Mouse (Mus musculus) kidney, embryonic 16.5 days (tissue): ENCODE measurements around the gene Nkx1-2. TPM values are rescaled to one million over a fixed set of nuclear protein-coding genes. Genes with fewer than 3 reads are reported as not detected.
A peak's percentile ranks its signal among the peaks of the same experiment; 100 is the strongest.

Experiments used
- ATAC-seq: fragments of 200-750 bp; cut with Nextera tagmentation; 2 replicates; pipeline ENCODE4 v1.8.0; 2017; ENCODE audit warnings: moderate TSS enrichment; ENCODE audit not compliant: low FRiP score, low TSS enrichment
- H3K27ac ChIP-seq: fragments of 300-500 bp; sonication (generic); 2 replicates; pipeline ENCODE4 v1.5.1; 2014; ENCODE audit warnings: low read length
- H3K27me3 ChIP-seq: fragments of 300-500 bp; sonication (generic); 2 replicates; pipeline ENCODE4 v1.6.1; 2014; ENCODE audit warnings: low read length, control low read depth, mixed read lengths; ENCODE audit not compliant: insufficient read depth
- H3K36me3 ChIP-seq: fragments of 300-500 bp; sonication (generic); 2 replicates; pipeline ENCODE4 v1.6.1; 2014; ENCODE audit warnings: low read length, control low read depth, mixed read lengths; ENCODE audit not compliant: insufficient read depth
- H3K4me1 ChIP-seq: fragments of 300-500 bp; sonication (generic); 2 replicates; pipeline ENCODE4 v1.6.1; 2014; ENCODE audit warnings: low read length, control low read depth, mixed read lengths; ENCODE audit not compliant: insufficient read depth
- H3K4me2 ChIP-seq: fragments of 300-500 bp; sonication (generic); replicated peaks from 2 replicates; pipeline ENCODE4 v1.6.1; 2014; ENCODE audit warnings: low read depth, low read length
- H3K4me3 ChIP-seq: fragments of 300-500 bp; sonication (generic); 2 replicates; pipeline ENCODE4 v1.5.1; 2014; ENCODE audit warnings: mild to moderate bottlenecking, low read length
- H3K9ac ChIP-seq: fragments of 300-500 bp; sonication (generic); replicated peaks from 2 replicates; pipeline ENCODE4 v1.6.1; 2014; ENCODE audit warnings: low read length
- H3K9me3 ChIP-seq: fragments of 300-500 bp; sonication (generic); 2 replicates; pipeline ENCODE4 v1.6.1; 2016; ENCODE audit warnings: low read length, control low read depth
- WGBS: fragments of 180-500 bp; shearing (Covaris S2); extraction: QIAGEN DNeasy Blood & Tissue Kit; methylation state at CpG from one replicate; pipeline ENCODE4 v1.1.7; 2014; 5-methylcytosine and 5-hydroxymethylcytosine counted together
- polyA plus RNA-seq: library from polyadenylated mRNA; unstranded; fragments of >200 nt; fragmentation: Nextera tagmentation; extraction: Ambion mirVana; gene quantifications from 2 replicates; pipeline ENCODE4 v1.2.1, GENCODE M21; 2015

Nkx1-2 gene
- polyA plus RNA-seq, 1 experiment from 2014 or later: not detected

DNA sequence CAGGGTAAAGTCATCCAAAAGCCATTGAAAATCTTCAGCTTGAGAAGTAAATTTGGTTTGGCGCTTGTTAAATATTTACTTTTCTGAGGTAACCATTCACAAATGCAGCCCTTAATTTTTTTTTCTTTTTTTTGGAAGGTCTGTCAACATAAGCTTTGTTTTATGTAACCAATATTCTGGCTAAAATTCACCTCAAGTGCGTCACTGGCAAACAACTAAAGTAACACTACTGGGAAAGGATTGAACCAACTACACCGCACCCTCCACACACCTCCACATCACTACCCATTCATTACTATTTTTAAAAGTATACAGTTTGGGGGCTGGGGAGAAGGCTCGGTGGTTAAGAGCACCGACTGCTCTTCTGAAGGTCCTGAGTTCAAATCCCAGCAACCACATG is 24.8 kb downstream of the Nkx1-2 start:
- Histone ChIP-seq H3K4me1 (peaks cover 37% of the 10 kb centered on the region), H3K4me3 (no peak overlapping the region), H3K27ac (no peak overlapping the region), H3K9ac (no peak overlapping the region), H3K27me3 (peaks cover 3% of the 10 kb centered on the region; the same call in 1 of the 2 replicates), H3K4me2 (no peak overlapping the region), H3K9me3 (no peaks in the 10 kb centered on the region), H3K36me3 (0 out of 2 replicates have a peak, but pooled peaks cover under 1% of the 10 kb centered on the region)
- WGBS: 81% methylated on average over 5 of the region's 5 CpGs
- no peak for ATAC-seq

DNA sequence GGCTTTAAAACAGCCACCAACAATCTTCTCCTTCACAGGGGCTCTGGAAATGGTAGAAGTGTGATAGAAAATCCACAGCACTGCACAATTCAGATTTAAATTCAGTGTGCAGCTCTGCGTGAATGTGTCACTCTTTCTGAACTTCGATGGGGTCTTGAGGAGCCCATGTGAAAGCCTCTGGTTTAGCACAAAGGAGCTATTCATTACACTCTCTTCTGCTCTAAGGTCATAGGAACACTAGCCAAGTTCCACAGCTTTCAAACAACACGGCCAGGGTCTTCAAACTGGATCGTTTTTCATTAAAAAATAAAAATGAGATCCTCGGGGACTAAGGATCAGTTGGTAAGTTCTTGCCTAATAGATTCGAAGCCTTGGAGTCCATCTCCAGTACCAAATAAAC is 26.2 kb downstream of the Nkx1-2 start:
- WGBS: 58% methylated on average over 6 of the region's 6 CpGs
- no peak overlapping the region for H3K4me3 ChIP-seq
- H3K36me3 ChIP-seq: peaks cover 11% of the 10 kb centered on the region; the same call in 1 of the 2 replicates
- H3K9me3 ChIP-seq: no peaks in the 10 kb centered on the region
- H3K4me1 ChIP-seq: peaks cover 37% of the 10 kb centered on the region
- 0 out of 2 replicates have a peak, but pooled peaks cover 3% of the 10 kb centered on the region for H3K27me3 ChIP-seq
- H3K27ac ChIP-seq: no peak overlapping the region; the same call in 1 of the 2 replicates
- no peak overlapping the region; the same call in 1 of the 2 replicates for H3K9ac ChIP-seq
- ATAC-seq: no peak
- H3K4me2 ChIP-seq: no peak overlapping the region

DNA sequence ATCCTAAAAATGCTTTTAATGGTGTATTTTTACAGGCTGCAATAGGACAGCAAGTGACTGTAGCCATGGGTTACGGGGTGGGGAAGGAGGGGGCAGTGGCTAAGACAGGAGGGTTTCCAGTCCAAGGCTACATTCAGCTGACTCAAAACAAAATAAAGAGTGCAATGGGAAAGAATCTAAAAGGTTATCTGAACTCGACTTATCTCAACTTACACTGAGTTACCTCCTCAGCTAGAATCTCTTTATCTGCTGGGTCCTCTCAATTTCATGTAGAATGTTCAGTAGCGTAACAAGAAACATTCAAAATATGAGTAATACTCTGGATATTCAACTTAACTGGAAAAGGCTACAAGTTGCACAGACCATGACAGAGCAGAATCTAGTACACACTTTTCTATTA is 26.7 kb downstream of the Nkx1-2 start:
- H3K27ac ChIP-seq: no peak overlapping the region
- no peak overlapping the region for H3K4me2 ChIP-seq
- no peak overlapping the region for H3K4me3 ChIP-seq
- 79% methylated on average over 3 of the region's 3 CpGs for WGBS
- H3K9ac ChIP-seq: no peak overlapping the region
- no peak for ATAC-seq
- peaks cover 37% of the 10 kb centered on the region for H3K4me1 ChIP-seq
- H3K9me3 ChIP-seq: no peaks in the 10 kb centered on the region
- 0 out of 2 replicates have a peak, but pooled peaks cover 3% of the 10 kb centered on the region for H3K27me3 ChIP-seq
- H3K36me3 ChIP-seq: peaks cover 16% of the 10 kb centered on the region; the same call in 1 of the 2 replicates

- WGBS: 71% methylated on average over 8 of the region's 8 CpGs
- no peak overlapping the region for H3K4me2 ChIP-seq
- no peak overlapping the region for H3K4me3 ChIP-seq
Measured at GRCm38 (mm10) chr7:132571481-132571880, 28.0 kb downstream of the Nkx1-2 start.

GRCm38 (mm10) chr7:132570071-132570470 is 29.4 kb downstream of the Nkx1-2 start:
- 86% methylated on average over 5 of the region's 5 CpGs for WGBS
- Histone ChIP-seq H3K27me3 (no peaks in the 10 kb centered on the region), H3K9ac (no peak overlapping the region), H3K4me2 (no peak overlapping the region), H3K36me3 (peaks cover 25% of the 10 kb centered on the region; the same call in 1 of the 2 replicates), H3K27ac (no peak overlapping the region), H3K4me3 (no peak overlapping the region), H3K4me1 (peaks cover 31% of the 10 kb centered on the region), H3K9me3 (no peaks in the 10 kb centered on the region)
- no peak for ATAC-seq

More at GRCm38 (mm10) chr7:132571481-132571880, 28.0 kb downstream of the Nkx1-2 start:
- Histone ChIP-seq H3K4me1 (peaks cover 35% of the 10 kb centered on the region), H3K27ac (0 out of 2 replicates have a peak overlapping the region, but pooled peaks have one; percentile 32), H3K36me3 (peaks cover 22% of the 10 kb centered on the region; the same call in 1 of the 2 replicates), H3K9me3 (no peaks in the 10 kb centered on the region), H3K27me3 (no peaks in the 10 kb centered on the region), H3K9ac (no peak overlapping the region)
- no peak for ATAC-seq

- peaks cover 35% of the 10 kb centered on the region; the same call in 1 of the 2 replicates for H3K36me3 ChIP-seq
- H3K9me3 ChIP-seq: no peaks in the 10 kb centered on the region
- H3K4me1 ChIP-seq: peaks cover 23% of the 10 kb centered on the region
- ATAC-seq: no peak
- H3K27me3 ChIP-seq: no peaks in the 10 kb centered on the region
- 95% methylated on average over 6 of the region's 6 CpGs for WGBS
- H3K4me2 ChIP-seq: no peak overlapping the region
- H3K9ac ChIP-seq: no peak overlapping the region
- no peak overlapping the region for H3K27ac ChIP-seq
- H3K4me3 ChIP-seq: no peak overlapping the region
Measured at GRCm38 (mm10) chr7:132568817-132569216, 30.6 kb downstream of the Nkx1-2 start.

DNA sequence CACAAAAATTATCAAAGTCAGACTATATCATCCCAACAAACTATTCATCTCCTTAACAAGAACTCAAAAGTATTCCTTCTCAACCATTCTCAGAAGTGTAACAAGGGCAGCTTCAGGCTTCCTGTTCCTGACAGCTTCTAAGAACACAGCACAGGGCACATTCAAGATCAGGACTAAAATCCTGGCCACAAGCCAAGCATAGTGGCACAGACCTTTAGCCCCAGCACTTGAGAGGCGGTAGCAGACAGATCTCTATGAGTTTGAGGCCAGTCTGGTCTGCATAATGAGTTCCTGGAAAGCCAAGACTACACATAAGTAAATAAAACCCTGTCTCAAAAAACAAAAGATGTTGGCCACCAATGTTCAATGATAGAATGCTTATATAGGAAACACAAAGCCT is 33.6 kb downstream of the Nkx1-2 start:
- no peak overlapping the region for H3K4me2 ChIP-seq
- H3K9ac ChIP-seq: no peak overlapping the region
- 46% methylated on average over 1 of the region's 1 CpGs for WGBS
- no peaks in the 10 kb centered on the region for H3K4me1 ChIP-seq
- no peaks in the 10 kb centered on the region for H3K27me3 ChIP-seq
- H3K9me3 ChIP-seq: no peaks in the 10 kb centered on the region
- H3K4me3 ChIP-seq: no peak overlapping the region
- ATAC-seq: no peak
- H3K27ac ChIP-seq: no peak overlapping the region
- peaks cover 58% of the 10 kb centered on the region for H3K36me3 ChIP-seq

DNA sequence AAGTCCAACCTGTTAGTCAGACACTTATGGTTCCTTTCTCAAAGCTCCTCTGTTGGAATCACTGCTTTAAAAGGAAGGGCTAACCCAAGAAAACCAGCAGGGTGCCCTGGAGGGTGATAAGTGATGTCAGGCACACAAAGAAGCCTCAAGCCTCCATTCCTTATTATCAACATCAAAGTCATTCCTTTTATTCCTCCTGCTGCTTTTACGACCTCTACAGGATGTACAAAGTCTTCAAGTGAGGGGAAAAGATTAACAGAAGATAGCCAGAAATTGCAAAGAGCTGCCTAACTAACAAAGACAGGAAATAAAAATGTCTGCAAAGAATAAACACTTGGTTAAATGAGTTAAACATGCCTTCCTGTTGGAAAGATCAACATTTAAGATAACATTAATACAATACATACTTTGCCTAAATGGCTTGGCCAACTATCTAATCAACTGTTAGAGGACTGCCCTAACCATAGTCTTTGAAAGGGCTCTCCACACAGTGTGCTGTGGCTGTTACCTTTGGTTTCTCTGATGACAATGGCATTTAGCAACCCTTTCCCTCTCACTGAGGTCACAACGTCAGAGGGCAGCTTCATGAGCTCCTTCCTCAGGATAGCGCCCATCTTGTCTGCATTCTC is 40.2 kb downstream of the Nkx1-2 start:
- Histone ChIP-seq H3K4me1 (no peaks in the 10 kb centered on the region; the same call in 1 of the 2 replicates), H3K4me2 (no peak overlapping the region), H3K4me3 (no peak overlapping the region), H3K27me3 (no peaks in the 10 kb centered on the region), H3K27ac (no peak overlapping the region), H3K36me3 (peaks cover 57% of the 10 kb centered on the region), H3K9ac (no peak overlapping the region), H3K9me3 (no peaks in the 10 kb centered on the region)
- WGBS: 52% methylated on average over 3 of the region's 3 CpGs
- no peak for ATAC-seq

- no peak for ATAC-seq
- Histone ChIP-seq H3K36me3 (peaks cover 48% of the 10 kb centered on the region), H3K4me2 (no peak overlapping the region), H3K4me1 (no peaks in the 10 kb centered on the region; the same call in 1 of the 2 replicates), H3K9ac (no peak overlapping the region), H3K27ac (no peak overlapping the region), H3K9me3 (no peaks in the 10 kb centered on the region), H3K4me3 (no peak overlapping the region), H3K27me3 (no peaks in the 10 kb centered on the region)
- WGBS: 87% methylated on average over 7 of the region's 7 CpGs
Measured at GRCm38 (mm10) chr7:132558141-132558736, 41.2 kb downstream of the Nkx1-2 start.

DNA sequence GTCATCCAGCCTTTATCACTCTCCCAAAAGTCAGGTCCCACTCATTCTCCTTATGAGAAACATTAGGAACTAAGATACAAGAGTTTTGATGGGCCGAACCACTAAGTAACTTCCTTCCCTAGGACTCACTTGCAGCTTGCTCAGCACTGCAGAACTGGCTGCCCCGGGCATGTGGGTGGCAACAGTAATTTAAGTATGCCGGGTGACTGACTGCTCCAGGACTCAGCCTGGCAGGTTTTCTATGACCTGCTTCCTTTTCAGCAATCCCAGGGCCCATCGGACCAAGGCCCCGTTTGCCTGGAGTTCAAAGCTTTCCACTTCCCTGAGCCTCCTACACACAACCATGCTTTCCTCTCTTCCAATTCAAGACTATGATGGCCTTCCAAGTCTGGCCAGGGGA is 42.9 kb downstream of the Nkx1-2 start:
- Histone ChIP-seq H3K4me2 (no peak overlapping the region), H3K9me3 (no peaks in the 10 kb centered on the region), H3K36me3 (peaks cover 36% of the 10 kb centered on the region), H3K4me3 (no peak overlapping the region), H3K9ac (no peak overlapping the region), H3K27ac (no peak overlapping the region), H3K27me3 (no peaks in the 10 kb centered on the region), H3K4me1 (no peaks in the 10 kb centered on the region; the same call in 1 of the 2 replicates)
- ATAC-seq: no peak
- WGBS: 54% methylated on average over 5 of the region's 5 CpGs
